Mouse (Mus musculus) stomach, postnatal 0 days (tissue): ENCODE data around the gene Mrpl39.

Source experiments
- CTCF ChIP-seq: IDR thresholded peaks from 2 replicates; pipeline ENCODE4 v1.5.1; 2016; ENCODE audit warnings: antibody characterized with exemption, low read depth, mild to moderate bottlenecking, moderate library complexity
- EP300 ChIP-seq: optimal IDR thresholded peaks from 2 replicates; pipeline ENCODE3; 2016; ENCODE audit warnings: antibody characterized with exemption

DNA sequence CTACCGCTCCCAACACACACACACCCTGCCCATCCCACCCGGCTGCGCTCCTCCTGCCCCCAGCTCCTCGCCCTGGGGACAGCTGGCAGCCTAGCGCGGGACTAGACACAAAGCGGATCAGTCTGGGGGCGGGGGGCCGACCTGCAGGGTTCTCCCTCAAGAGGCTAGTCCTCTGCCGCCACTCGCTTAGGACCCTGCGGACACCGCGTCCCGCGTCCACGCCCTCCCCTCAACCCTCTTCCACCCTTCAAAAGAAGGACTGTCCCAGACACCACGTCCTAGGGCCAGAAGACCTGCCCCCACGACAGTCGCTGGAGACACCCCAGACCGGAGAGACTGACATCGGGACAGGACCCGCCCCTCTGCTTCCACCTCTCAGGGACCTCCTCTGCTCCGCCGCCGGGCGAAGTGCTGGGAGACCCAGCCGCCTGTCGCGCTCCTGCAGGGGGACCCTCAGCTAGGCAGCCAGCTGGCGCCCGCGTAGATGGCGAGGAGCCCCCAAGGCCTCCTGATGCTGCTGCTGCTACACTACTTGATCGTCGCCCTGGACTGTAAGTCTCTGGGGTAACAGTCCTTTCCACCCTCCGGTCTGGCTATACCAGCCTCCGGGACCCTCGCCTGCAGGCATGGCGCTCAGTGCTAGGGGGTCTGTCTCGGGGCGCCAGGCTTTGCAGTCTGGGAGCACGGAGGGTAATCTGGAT lies 38.6 kb upstream of the Mrpl39 start, which contains the start of gene Jam2:
- TF ChIP-seq CTCF = no peak
- TF ChIP-seq EP300 = no peak
